Mouse (Mus musculus): ENCODE measurements around the gene Mcm10. TPM values are rescaled to one million over a fixed set of nuclear protein-coding genes. Genes with fewer than 3 reads are reported as not detected.

The Mcm10 gene
- polyA plus RNA-seq, 1 experiment from 2014 or later, result 9.3 TPM

GRCm38 (mm10) chr2:5045269-5045965 lies 32.8 kb upstream of the Mcm10 start:
- Histone ChIP-seq H3K27me3 (replicated peaks; ENCODE audit: control insufficient read depth, insufficient read depth, low read length) (no peaks in the 10 kb centered on the region), H3K9ac (ENCODE audit: low read depth, low read length) (no peak overlapping the region), H3K4me3 (ENCODE audit: low read depth, low read length) (no peak overlapping the region), H3K9me3 (ENCODE audit: control insufficient read depth) (no peaks in the 10 kb centered on the region), H3K27ac (ENCODE audit: low read depth, low read length) (no peak overlapping the region), H3K4me2 (replicated peaks; ENCODE audit: low read depth) (no peak overlapping the region), H3K4me1 (replicated peaks; ENCODE audit: control insufficient read depth, insufficient read depth, low read length) (no peaks in the 10 kb centered on the region), H3K36me3 (ENCODE audit: control insufficient read depth, insufficient read depth) (peaks cover 27% of the 10 kb centered on the region)
- TF ChIP-seq CTCF (IDR thresholded peaks at IDR 0.05; ENCODE audit: low read depth), result no peak
- 43% methylated on average over 13 of the region's 13 CpGs for WGBS
- ATAC-seq, result no peak

DNA sequence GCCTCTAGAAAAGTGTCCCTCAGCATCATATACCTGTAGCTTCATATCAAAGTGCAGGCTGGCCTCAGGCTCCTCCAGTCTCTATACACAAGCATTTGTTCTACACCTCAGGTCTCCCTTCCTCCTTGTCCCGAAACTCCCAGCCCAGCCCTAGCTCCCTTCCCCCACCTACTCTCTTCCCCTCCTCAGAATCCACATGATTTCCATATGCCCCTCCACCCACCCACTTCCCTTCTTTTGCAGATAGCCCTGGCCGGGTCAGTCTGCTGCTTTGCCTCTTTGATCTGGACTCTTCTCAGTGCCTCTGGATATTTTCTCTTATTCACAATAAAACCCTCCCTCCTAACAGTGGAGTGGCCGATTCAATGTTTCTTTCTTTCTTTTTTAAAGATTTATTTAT lies 31.7 kb upstream of the Mcm10 start:
- ATAC-seq, result no peak
- H3K9ac ChIP-seq (ENCODE audit: low read depth, low read length), result no peak overlapping the region
- TF ChIP-seq CTCF (IDR thresholded peaks at IDR 0.05; ENCODE audit: low read depth), result no peak
- no peaks in the 10 kb centered on the region for H3K4me1 ChIP-seq (replicated peaks; ENCODE audit: control insufficient read depth, insufficient read depth, low read length)
- H3K4me3 ChIP-seq (ENCODE audit: low read depth, low read length), result no peak overlapping the region
- WGBS, result 65% methylated on average over 3 of the region's 3 CpGs
- H3K9me3 ChIP-seq (ENCODE audit: control insufficient read depth), result no peaks in the 10 kb centered on the region
- H3K27me3 ChIP-seq (replicated peaks; ENCODE audit: control insufficient read depth, insufficient read depth, low read length), result no peaks in the 10 kb centered on the region
- no peak overlapping the region for H3K4me2 ChIP-seq (replicated peaks; ENCODE audit: low read depth)
- no peak overlapping the region for H3K27ac ChIP-seq (ENCODE audit: low read depth, low read length)
- peaks cover 28% of the 10 kb centered on the region for H3K36me3 ChIP-seq (ENCODE audit: control insufficient read depth, insufficient read depth)

GRCm38 (mm10) chr2:5043476-5043761 lies 30.8 kb upstream of the Mcm10 start:
- no peak for ATAC-seq
- H3K9ac ChIP-seq (ENCODE audit: low read depth, low read length), result no peak overlapping the region
- no peaks in the 10 kb centered on the region for H3K27me3 ChIP-seq (replicated peaks; ENCODE audit: control insufficient read depth, insufficient read depth, low read length)
- no peak overlapping the region for H3K4me2 ChIP-seq (replicated peaks; ENCODE audit: low read depth)
- WGBS, result 81% methylated on average over 2 of the region's 2 CpGs
- H3K4me3 ChIP-seq (ENCODE audit: low read depth, low read length), result no peak overlapping the region
- H3K9me3 ChIP-seq (ENCODE audit: control insufficient read depth), result no peaks in the 10 kb centered on the region
- no peaks in the 10 kb centered on the region for H3K4me1 ChIP-seq (replicated peaks; ENCODE audit: control insufficient read depth, insufficient read depth, low read length)
- no peak for TF ChIP-seq CTCF (IDR thresholded peaks at IDR 0.05; ENCODE audit: low read depth)
- no peak overlapping the region for H3K27ac ChIP-seq (ENCODE audit: low read depth, low read length)
- peaks cover 24% of the 10 kb centered on the region for H3K36me3 ChIP-seq (ENCODE audit: control insufficient read depth, insufficient read depth)

- ATAC-seq, result no peak
- H3K36me3 ChIP-seq (ENCODE audit: control insufficient read depth, insufficient read depth), result peaks cover 27% of the 10 kb centered on the region
- H3K9ac ChIP-seq (ENCODE audit: low read depth, low read length), result no peak overlapping the region
- TF ChIP-seq CTCF (IDR thresholded peaks at IDR 0.05; ENCODE audit: low read depth), result no peak
- H3K4me3 ChIP-seq (ENCODE audit: low read depth, low read length), result no peak overlapping the region
- 69% methylated on average over 11 of the region's 11 CpGs for WGBS
- no peaks in the 10 kb centered on the region for H3K27me3 ChIP-seq (replicated peaks; ENCODE audit: control insufficient read depth, insufficient read depth, low read length)
- no peak overlapping the region for H3K4me2 ChIP-seq (replicated peaks; ENCODE audit: low read depth)
- H3K4me1 ChIP-seq (replicated peaks; ENCODE audit: control insufficient read depth, insufficient read depth, low read length), result no peaks in the 10 kb centered on the region
- H3K9me3 ChIP-seq (ENCODE audit: control insufficient read depth), result no peaks in the 10 kb centered on the region
- no peak overlapping the region for H3K27ac ChIP-seq (ENCODE audit: low read depth, low read length)
Observed at GRCm38 (mm10) chr2:5042616-5043475, 30.3 kb upstream of the Mcm10 start.

- Histone ChIP-seq H3K27me3 (replicated peaks; ENCODE audit: control insufficient read depth, insufficient read depth, low read length) (no peaks in the 10 kb centered on the region), H3K4me1 (replicated peaks; ENCODE audit: control insufficient read depth, insufficient read depth, low read length) (no peaks in the 10 kb centered on the region), H3K4me2 (replicated peaks; ENCODE audit: low read depth) (no peak overlapping the region), H3K9me3 (ENCODE audit: control insufficient read depth) (no peaks in the 10 kb centered on the region), H3K27ac (ENCODE audit: low read depth, low read length) (no peak overlapping the region), H3K4me3 (ENCODE audit: low read depth, low read length) (no peak overlapping the region), H3K36me3 (ENCODE audit: control insufficient read depth, insufficient read depth) (peaks cover 37% of the 10 kb centered on the region), H3K9ac (ENCODE audit: low read depth, low read length) (no peak overlapping the region)
- no peak for TF ChIP-seq CTCF (IDR thresholded peaks at IDR 0.05; ENCODE audit: low read depth)
- ATAC-seq, result no peak
- WGBS, result 62% methylated on average over 5 of the region's 5 CpGs
Observed at GRCm38 (mm10) chr2:5041854-5042253, 29.3 kb upstream of the Mcm10 start.

DNA sequence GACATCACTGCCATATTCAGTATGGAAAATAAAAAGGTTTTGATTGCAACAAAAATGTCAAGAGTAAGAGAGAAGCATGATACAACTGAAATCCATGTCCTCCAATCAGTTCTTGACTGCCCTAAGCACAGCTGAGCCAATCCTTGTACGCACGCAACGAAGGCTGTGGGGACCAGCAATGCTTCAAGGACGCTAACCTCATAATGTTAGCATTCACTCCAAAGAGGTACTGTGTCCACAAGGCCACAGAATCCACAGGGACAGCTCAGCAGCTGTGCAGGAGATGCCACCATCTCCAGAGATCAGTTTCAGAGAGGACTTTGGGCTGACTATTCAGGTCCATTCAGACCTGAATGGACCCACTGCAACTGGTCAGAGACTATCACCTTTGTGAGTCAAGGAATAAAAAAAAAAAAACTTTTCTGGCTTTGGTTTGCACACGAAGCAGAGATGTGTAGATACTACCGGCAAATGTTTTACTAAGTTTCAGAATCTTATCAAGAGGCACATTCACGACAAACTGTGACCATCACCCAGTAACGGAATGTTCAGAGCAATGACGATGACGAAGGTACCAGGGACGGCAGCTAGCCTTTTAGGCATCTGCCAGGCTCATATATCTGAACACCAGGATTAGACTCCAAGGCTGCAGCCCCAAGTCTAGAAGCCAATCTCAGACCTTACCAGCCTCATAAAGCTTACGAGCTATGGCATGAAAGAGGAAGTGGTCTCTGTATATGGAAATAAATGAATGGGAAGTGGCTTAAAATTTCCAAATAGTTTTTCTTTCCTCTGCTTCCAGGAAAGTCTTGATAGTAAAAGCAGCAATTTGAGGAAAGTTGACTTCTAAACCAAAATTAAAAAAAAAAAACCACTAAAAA lies 27.9 kb upstream of the Mcm10 start:
- H3K36me3 ChIP-seq (ENCODE audit: control insufficient read depth, insufficient read depth), result peaks cover 34% of the 10 kb centered on the region
- no peaks in the 10 kb centered on the region for H3K4me1 ChIP-seq (replicated peaks; ENCODE audit: control insufficient read depth, insufficient read depth, low read length)
- H3K9ac ChIP-seq (ENCODE audit: low read depth, low read length), result no peak overlapping the region
- no peaks in the 10 kb centered on the region for H3K27me3 ChIP-seq (replicated peaks; ENCODE audit: control insufficient read depth, insufficient read depth, low read length)
- no peak for TF ChIP-seq CTCF (IDR thresholded peaks at IDR 0.05; ENCODE audit: low read depth)
- ATAC-seq, result no peak
- H3K4me2 ChIP-seq (replicated peaks; ENCODE audit: low read depth), result no peak overlapping the region
- H3K27ac ChIP-seq (ENCODE audit: low read depth, low read length), result no peak overlapping the region
- 62% methylated on average over 12 of the region's 12 CpGs for WGBS
- no peak overlapping the region for H3K4me3 ChIP-seq (ENCODE audit: low read depth, low read length)
- H3K9me3 ChIP-seq (ENCODE audit: control insufficient read depth), result no peaks in the 10 kb centered on the region

Data from intestine, postnatal 0 days (tissue).